Mouse (Mus musculus) T-helper 1 cell (primary cell): ENCODE measurements at regions not wholly inside any gene's neighbourhood (a gene's known extent, or its start where the extent isn't known, plus 50 kb on each side); places are given as distances from the start of the nearest gene placed in this dataset.

Experiments
- in situ Hi-C: fragments of 300-600 bp; cut with MboI, MseI; formaldehyde crosslinking; loops from one replicate; pipeline ENCODE4 v1.15.1; 2025; ENCODE audit warnings: high pct_unique_total_duplicates

GRCm38 (mm10) chr7:75923951-75924467, 75.9 kb downstream of the Klhl25 start:
- in situ Hi-C loops = loop anchor here (5.0 to 10.0 kb wide), 3 partner anchors 43 to 1909 kb away; partner anchors contain the start of gene St8sia2

- in situ Hi-C loops = loop anchor here (5.0 to 10.0 kb wide), 2 partner anchors 440 to 1913 kb away; partner anchors contain the start of gene St8sia2
These were observed 79.4 kb downstream of the Klhl25 start for GRCm38 (mm10) chr7:75927537-75927936.

GRCm38 (mm10) chr7:75943844-75944243, 95.7 kb downstream of the Klhl25 start:
- in situ Hi-C loops = no loop called here

GRCm38 (mm10) chr7:75955671-75956070, 107.6 kb downstream of the Klhl25 start:
- in situ Hi-C loops = no loop called here

- in situ Hi-C loops = no loop called here
These were observed 109.3 kb downstream of the Klhl25 start for GRCm38 (mm10) chr7:75957366-75957765.

- in situ Hi-C loops = no loop called here
These were observed 112.0 kb downstream of the Klhl25 start for GRCm38 (mm10) chr7:75959903-75960620.

- in situ Hi-C loops = loop anchor here (5.0 kb wide), 2 partner anchors 34 to 46 kb away; no protein-coding TSS in a partner anchor
These were observed 120.1 kb downstream of the Klhl25 start for GRCm38 (mm10) chr7:75968177-75968576.

- in situ Hi-C loops = loop anchor here (10.0 kb wide), 1 partner anchor 1806 kb away; no protein-coding TSS in a partner anchor
These were observed 122.8 kb downstream of the Klhl25 start for GRCm38 (mm10) chr7:75970914-75971313.

GRCm38 (mm10) chr7:75971706-75972105, 123.6 kb downstream of the Klhl25 start:
- in situ Hi-C loops = loop anchor here (10.0 kb wide), 1 partner anchor 1807 kb away; no protein-coding TSS in a partner anchor

GRCm38 (mm10) chr7:75981560-75981959, 133.4 kb downstream of the Klhl25 start:
- in situ Hi-C loops = no loop called here

GRCm38 (mm10) chr7:75983029-75983808, 135.1 kb downstream of the Klhl25 start:
- in situ Hi-C loops = no loop called here

GRCm38 (mm10) chr7:75983809-75984171, 135.7 kb downstream of the Klhl25 start:
- in situ Hi-C loops = no loop called here

- in situ Hi-C loops = no loop called here
These were observed 150.7 kb downstream of the Klhl25 start for GRCm38 (mm10) chr7:75998853-75999252.

- in situ Hi-C loops = no loop called here
These were observed 151.3 kb downstream of the Klhl25 start for GRCm38 (mm10) chr7:75999324-75999907.

GRCm38 (mm10) chr7:76001012-76001411, 152.9 kb downstream of the Klhl25 start:
- in situ Hi-C loops = loop anchor here (5.0 kb wide), 1 partner anchor 34 kb away; no protein-coding TSS in a partner anchor

- in situ Hi-C loops = no loop called here
These were observed 160.1 kb downstream of the Klhl25 start for GRCm38 (mm10) chr7:76008226-76008625.

- in situ Hi-C loops = loop anchor here (5.0 kb wide), 1 partner anchor 95 kb away; no protein-coding TSS in a partner anchor
These were observed 181.9 kb upstream of the Agbl1 start for GRCm38 (mm10) chr7:76047743-76048142.

GRCm38 (mm10) chr7:76049342-76049741, 180.3 kb upstream of the Agbl1 start:
- in situ Hi-C loops = loop anchor here (5.0 kb wide), 1 partner anchor 93 kb away; no protein-coding TSS in a partner anchor

- in situ Hi-C loops = no loop called here
These were observed 175.8 kb upstream of the Agbl1 start for GRCm38 (mm10) chr7:76053843-76054242.

GRCm38 (mm10) chr7:76099149-76099548, 130.5 kb upstream of the Agbl1 start:
- in situ Hi-C loops = no loop called here

GRCm38 (mm10) chr7:76121242-76121844, 108.3 kb upstream of the Agbl1 start:
- in situ Hi-C loops = no loop called here
